Mouse (Mus musculus) G1E (cell line): Measurements from ENCODE around the gene Col27a1. TPM values are rescaled to one million over a fixed set of nuclear protein-coding genes. Genes with fewer than 3 reads are reported as not detected.

Experiments used
- ATAC-seq: 2 replicates; pipeline ENCODE4 v1.8.0; 2016; ENCODE audit warnings: mild to moderate bottlenecking; ENCODE audit not compliant: insufficient number of reproducible peaks, poor library complexity, low FRiP score, severe bottlenecking; ENCODE audit errors: extremely low read depth
- DNase-seq: peaks from one replicate; pipeline ENCODE4 v3.0.0; 2012; ENCODE audit warnings: low spot score
- H3K27me3 ChIP-seq: 2 replicates; pipeline ENCODE4 v1.6.1; 2012; ENCODE audit warnings: mild to moderate bottlenecking, low read length, inconsistent platforms; ENCODE audit not compliant: insufficient read depth
- H3K36me3 ChIP-seq: replicated peaks from 2 replicates; pipeline ENCODE3; 2012; ENCODE audit warnings: mild to moderate bottlenecking, inconsistent platforms
- H3K4me1 ChIP-seq: 2 replicates; pipeline ENCODE4 v1.6.1; 2012; ENCODE audit warnings: low read depth, low read length, inconsistent platforms, mixed read lengths; ENCODE audit not compliant: insufficient read depth
- H3K4me3 ChIP-seq: 2 replicates; pipeline ENCODE4 v1.5.1; 2012; ENCODE audit warnings: low read depth, mild to moderate bottlenecking, inconsistent platforms, low read length, moderate library complexity, mixed read lengths
- H3K9me3 ChIP-seq: replicated peaks from 2 replicates; pipeline ENCODE4 v1.6.1; 2012; ENCODE audit warnings: inconsistent platforms
- CTCF ChIP-seq: IDR thresholded peaks from 2 replicates; pipeline ENCODE4 v1.5.1; 2012; ENCODE audit warnings: low read depth, low read length, inconsistent platforms, mixed read lengths
- GATA1 ChIP-seq: IDR thresholded peaks from 2 replicates; pipeline ENCODE4 v1.6.1; 2012; ENCODE audit warnings: borderline replicate concordance, low read length, inconsistent platforms, mixed read lengths
- GATA2 ChIP-seq: IDR thresholded peaks from 2 replicates; pipeline ENCODE4 v1.6.1; 2012; ENCODE audit warnings: low read depth, low read length, inconsistent platforms, borderline replicate concordance
- POLR2AphosphoS5 ChIP-seq: IDR thresholded peaks from 2 replicates; pipeline ENCODE4 v1.6.1; 2012; ENCODE audit warnings: low read depth, low read length, inconsistent platforms; ENCODE audit not compliant: insufficient replicate concordance
- TAL1 ChIP-seq: conservative IDR thresholded peaks from 2 replicates; pipeline ENCODE4 v1.6.1; 2012; ENCODE audit warnings: low read depth, low read length, inconsistent platforms, mixed read lengths
- polyA plus RNA-seq: library from polyadenylated mRNA; stranded (reverse); fragments of >175 nt; gene quantifications from 2 replicates; pipeline ENCODE4 v1.2.3, GENCODE M21; 2012
- total RNA-seq, 2 experiments: library from RNA; stranded (forward) in 1 of 2; stranded (reverse) in 1 of 2; fragments of 200-1000 nt in 1 of 2; fragments of >200 nt in 1 of 2; fragmentation: Nextera tagmentation in 1 of 2; gene quantifications; 2 replicates each; pipeline ENCODE4 v1.2.3; 2014 to 2017

Col27a1 gene
- total and polyA plus RNA-seq, 3 experiments = 0.16 TPM; not detected in 2

DNA sequence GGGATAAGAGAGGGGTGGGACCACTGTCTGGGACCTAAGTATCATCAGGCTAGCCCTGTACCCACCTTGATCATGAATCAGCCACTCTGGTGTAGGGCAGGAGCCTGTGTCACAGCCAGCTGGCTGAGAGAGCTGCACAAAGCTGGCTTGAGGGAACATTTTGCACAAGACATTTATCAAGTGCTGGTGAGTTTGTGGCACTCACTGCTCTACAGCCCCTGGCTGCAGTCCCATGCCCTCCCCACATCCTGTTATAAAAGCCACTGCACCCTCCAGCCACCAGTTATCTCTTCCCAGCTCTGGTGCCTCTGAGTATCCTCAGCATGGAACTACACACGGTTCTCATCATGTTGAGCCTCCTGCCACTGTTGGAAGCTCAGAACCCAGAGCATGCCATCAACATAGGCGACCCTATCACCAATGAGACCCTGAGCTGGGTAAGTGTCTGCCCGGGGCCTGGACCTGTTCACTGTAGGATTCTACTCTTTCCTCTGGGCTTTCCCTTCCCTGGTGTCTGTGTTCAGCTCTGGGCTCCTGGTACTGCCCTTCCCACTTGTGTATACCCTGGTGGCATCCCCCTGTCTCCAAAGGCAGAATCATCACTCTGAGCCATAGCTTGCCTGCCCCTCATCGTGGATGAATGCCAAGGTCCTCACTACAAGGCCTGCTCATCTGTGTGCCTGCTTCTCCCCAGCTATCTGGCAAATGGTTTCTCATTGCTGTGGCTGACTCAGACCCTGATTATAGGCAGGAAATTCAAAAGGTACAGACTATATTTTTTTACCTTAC, 142.3 kb downstream of the Col27a1 start, which contains the start of gene Orm3:
Gene Orm3, plus strand, starts transcription at position 286 of the 789 bp plus-strand sequence.
- Histone ChIP-seq H3K9me3 (peaks cover 72% of the 10 kb centered on the region), H3K4me1 (no peaks in the 10 kb centered on the region), H3K4me3 (no peak within 1 kb of the TSS), H3K27me3 (no peaks in the 10 kb centered on the region), H3K36me3 (no peaks in the 10 kb centered on the region)
- no peak for ATAC-seq
- no peak for TF ChIP-seq TAL1
- TF ChIP-seq POLR2AphosphoS5 = no peak
- TF ChIP-seq GATA1 = no peak
- no peak for TF ChIP-seq GATA2
- TF ChIP-seq CTCF = no peak
- DNase-seq = no peak

DNA sequence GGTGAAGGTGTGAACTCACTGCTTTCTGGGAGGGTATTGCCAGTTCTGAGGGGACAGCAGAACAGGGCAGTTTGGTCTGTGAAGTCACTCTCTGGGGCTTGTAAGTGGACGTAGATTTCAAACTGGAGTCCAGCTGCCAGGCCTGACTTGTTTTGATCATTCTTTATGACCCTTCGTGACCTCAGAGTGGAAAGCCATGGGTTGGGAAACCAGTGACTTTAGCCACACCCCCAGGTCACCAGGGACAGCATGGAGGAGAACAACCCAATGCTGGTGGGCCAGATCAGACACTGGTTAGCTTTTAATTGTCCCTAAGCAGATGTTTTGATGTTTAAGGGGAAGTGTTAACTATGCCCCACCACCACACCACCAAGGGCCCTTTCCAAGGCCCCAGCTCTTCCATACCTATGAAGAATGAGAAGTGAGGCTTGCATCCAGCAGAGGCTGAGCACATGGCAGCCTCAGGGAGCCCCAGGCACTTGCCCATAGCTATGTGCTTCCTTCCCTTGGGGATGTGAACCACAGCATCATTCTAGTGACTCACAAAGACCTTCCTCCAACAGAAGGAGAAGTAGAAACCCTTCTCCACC, 143.3 kb downstream of the Col27a1 start:
- peaks cover 69% of the 10 kb centered on the region for H3K9me3 ChIP-seq
- no peak overlapping the region for H3K4me3 ChIP-seq
- H3K27me3 ChIP-seq = no peaks in the 10 kb centered on the region
- H3K36me3 ChIP-seq = no peaks in the 10 kb centered on the region
- no peaks in the 10 kb centered on the region for H3K4me1 ChIP-seq
- TF ChIP-seq POLR2AphosphoS5 (no peak), GATA2 (no peak), TAL1 (no peak), GATA1 (no peak), CTCF (no peak)
- no peak for DNase-seq
- no peak for ATAC-seq

- ATAC-seq = no peak
- H3K36me3 ChIP-seq = no peaks in the 10 kb centered on the region
- no peak for TF ChIP-seq CTCF
- no peak for TF ChIP-seq TAL1
- no peak for TF ChIP-seq GATA2
- peaks cover 73% of the 10 kb centered on the region for H3K9me3 ChIP-seq
- no peak for DNase-seq
- no peaks in the 10 kb centered on the region for H3K27me3 ChIP-seq
- H3K4me3 ChIP-seq = no peak overlapping the region
- H3K4me1 ChIP-seq = no peaks in the 10 kb centered on the region
These were observed 146.1 kb downstream of the Col27a1 start for GRCm38 (mm10) chr4:63359861-63360260.

DNA sequence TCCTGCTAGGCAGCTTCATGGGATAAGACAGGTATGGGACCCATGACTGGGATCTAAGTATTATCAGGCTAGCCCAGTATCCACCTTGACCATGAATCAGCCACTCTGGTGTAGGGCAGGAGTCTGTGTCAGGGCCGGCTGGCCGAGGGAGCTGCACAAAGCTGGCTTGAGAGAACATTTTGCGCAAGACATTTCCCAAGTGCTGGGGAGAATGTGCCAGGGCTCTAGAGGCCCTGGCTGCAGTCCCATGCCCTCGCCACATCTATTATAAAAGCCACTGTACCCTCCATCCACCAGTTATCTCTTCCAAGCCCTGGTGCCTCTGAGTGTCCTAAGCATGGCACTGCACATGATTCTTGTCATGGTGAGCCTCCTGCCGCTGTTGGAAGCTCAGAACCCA, 148.3 kb downstream of the Col27a1 start, which contains the start of gene Orm2:
Gene Orm2, plus strand, starts transcription at position 300 of the 400 bp plus-strand sequence.
- TF ChIP-seq TAL1 = no peak
- no peak for TF ChIP-seq GATA2
- no peak for TF ChIP-seq GATA1
- no peak for TF ChIP-seq POLR2AphosphoS5
- TF ChIP-seq CTCF = no peak
- ATAC-seq = no peak
- no peaks in the 10 kb centered on the region for H3K4me1 ChIP-seq
- H3K36me3 ChIP-seq = no peaks in the 10 kb centered on the region
- peaks cover 70% of the 10 kb centered on the region for H3K9me3 ChIP-seq
- DNase-seq = no peak
- no peaks in the 10 kb centered on the region for H3K27me3 ChIP-seq
- no peak within 1 kb of the TSS for H3K4me3 ChIP-seq

DNA sequence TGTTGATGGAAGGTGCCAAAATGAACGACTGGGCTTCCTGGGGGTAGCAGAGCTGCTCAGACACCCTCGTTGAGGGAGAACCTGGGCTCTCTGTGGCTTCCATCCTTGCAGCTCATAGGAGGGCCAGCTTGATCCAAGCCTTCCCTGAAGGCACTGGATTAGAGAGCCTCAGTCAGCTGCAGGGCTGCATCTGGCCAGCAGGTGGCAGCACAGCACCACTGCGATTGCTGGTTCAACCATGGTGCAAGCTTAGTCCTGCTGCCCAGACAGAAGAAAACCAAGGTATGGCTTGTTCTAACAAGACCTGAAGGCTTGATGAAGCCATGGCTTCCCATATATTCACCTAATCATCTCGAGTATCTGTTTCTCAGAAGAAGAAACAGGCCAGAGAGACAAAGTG, 154.8 kb downstream of the Col27a1 start:
- no peaks in the 10 kb centered on the region for H3K27me3 ChIP-seq
- TF ChIP-seq GATA1 (no peak), CTCF (peak; percentile 33; the same call in 1 of the 2 replicates)
- ATAC-seq = no peak
- no peak overlapping the region for H3K4me3 ChIP-seq
- DNase-seq = no peak
- no peaks in the 10 kb centered on the region for H3K4me1 ChIP-seq
- no peaks in the 10 kb centered on the region for H3K36me3 ChIP-seq
- peaks cover 89% of the 10 kb centered on the region for H3K9me3 ChIP-seq

GRCm38 (mm10) chr4:63370897-63371296, 157.1 kb downstream of the Col27a1 start:
- no peak for DNase-seq
- TF ChIP-seq POLR2AphosphoS5 = no peak
- no peak for TF ChIP-seq CTCF
- no peak for TF ChIP-seq GATA2
- no peak for TF ChIP-seq TAL1
- TF ChIP-seq GATA1 = no peak

More at GRCm38 (mm10) chr4:63370897-63371296, 157.1 kb downstream of the Col27a1 start:
- Histone ChIP-seq H3K4me1 (no peaks in the 10 kb centered on the region), H3K27me3 (no peaks in the 10 kb centered on the region), H3K4me3 (no peak overlapping the region), H3K36me3 (no peaks in the 10 kb centered on the region), H3K9me3 (peaks cover 92% of the 10 kb centered on the region)
- no peak for ATAC-seq
